Mouse (Mus musculus) small intestine, adult 2 months (tissue): ENCODE measurements around the gene Mrln. TPM values are rescaled to one million over a fixed set of nuclear protein-coding genes. Genes with fewer than 3 reads are reported as not detected.

Source experiments
- H3K27ac ChIP-seq: fragments of 200-500 bp; 2 replicates; pipeline ENCODE4 v1.5.1; 2012; ENCODE audit warnings: low read depth, low read length, control low read depth, inconsistent platforms; ENCODE audit not compliant: insufficient read depth
- H3K27me3 ChIP-seq: fragments of 200-500 bp; 2 replicates; pipeline ENCODE4 v1.6.1; 2012; ENCODE audit warnings: mild to moderate bottlenecking, moderate library complexity, low read length, inconsistent platforms; ENCODE audit not compliant: control insufficient read depth, insufficient read depth
- H3K36me3 ChIP-seq: fragments of 200-500 bp; 2 replicates; pipeline ENCODE4 v1.6.1; 2012; ENCODE audit warnings: mild to moderate bottlenecking, low read length, control low read depth, inconsistent platforms; ENCODE audit not compliant: control insufficient read depth, insufficient read depth
- H3K4me1 ChIP-seq: fragments of 200-500 bp; 2 replicates; pipeline ENCODE4 v1.6.1; 2012; ENCODE audit warnings: low read length, inconsistent platforms, mixed read lengths; ENCODE audit not compliant: control insufficient read depth, insufficient read depth, insufficient read length
- H3K4me3 ChIP-seq: fragments of 200-500 bp; 2 replicates; pipeline ENCODE4 v1.5.1; 2012; ENCODE audit warnings: low read depth, mild to moderate bottlenecking, control low read depth, inconsistent platforms, low read length, moderate library complexity
- CTCF ChIP-seq: fragments of 200-500 bp; IDR thresholded peaks from 2 replicates; pipeline ENCODE4 v1.5.1; 2012; ENCODE audit warnings: low read depth, mild to moderate bottlenecking, control low read depth, inconsistent platforms, low read length, moderate library complexity, mixed read lengths; ENCODE audit not compliant: insufficient replicate concordance, insufficient read length; ENCODE audit errors: extremely low read depth
- POLR2A ChIP-seq: fragments of 200-500 bp; IDR thresholded peaks from 2 replicates; pipeline ENCODE4 v1.6.1; 2012; ENCODE audit warnings: low read depth, mild to moderate bottlenecking, control low read depth, inconsistent platforms, low read length, moderate library complexity
- WGBS: fragments of 180-500 bp; shearing (Covaris S2); methylation state at CpG from one replicate; pipeline ENCODE4 v1.1.7; 2018; 5-methylcytosine and 5-hydroxymethylcytosine counted together
- polyA plus RNA-seq: library from polyadenylated mRNA; depleted of rRNA; stranded (reverse); fragments of >200 nt; gene quantifications from 2 replicates; pipeline ENCODE4 v1.2.3, GENCODE M21; 2012

Mrln gene
- polyA plus RNA-seq, 1 experiment: not detected

DNA sequence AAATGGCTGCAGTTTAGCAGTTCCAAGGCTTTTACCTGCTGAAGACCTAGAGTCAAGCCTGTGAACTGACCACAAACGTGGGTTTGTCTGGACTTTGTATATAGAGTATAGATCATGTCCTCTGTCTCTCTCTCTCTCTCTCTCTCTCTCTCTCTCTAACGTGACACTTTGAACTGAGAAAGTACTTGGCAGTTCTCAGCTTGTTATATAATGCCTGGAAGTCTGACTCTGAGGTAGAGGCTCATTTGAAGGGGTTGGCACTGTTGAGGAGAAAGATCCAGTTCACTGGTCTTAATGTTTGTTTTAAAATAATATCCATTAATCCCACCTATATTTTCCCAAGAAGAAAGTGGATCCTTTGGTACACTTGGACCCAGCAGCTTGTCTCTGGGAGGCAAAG lies 33.5 kb downstream of the Mrln start:
- Histone ChIP-seq H3K27ac (no peak overlapping the region), H3K27me3 (no peaks in the 10 kb centered on the region), H3K4me3 (no peak overlapping the region), H3K4me1 (no peaks in the 10 kb centered on the region), H3K36me3 (no peaks in the 10 kb centered on the region)
- TF ChIP-seq CTCF (no peak), POLR2A (no peak)
- 47% methylated on average over 2 of the region's 2 CpGs for WGBS

DNA sequence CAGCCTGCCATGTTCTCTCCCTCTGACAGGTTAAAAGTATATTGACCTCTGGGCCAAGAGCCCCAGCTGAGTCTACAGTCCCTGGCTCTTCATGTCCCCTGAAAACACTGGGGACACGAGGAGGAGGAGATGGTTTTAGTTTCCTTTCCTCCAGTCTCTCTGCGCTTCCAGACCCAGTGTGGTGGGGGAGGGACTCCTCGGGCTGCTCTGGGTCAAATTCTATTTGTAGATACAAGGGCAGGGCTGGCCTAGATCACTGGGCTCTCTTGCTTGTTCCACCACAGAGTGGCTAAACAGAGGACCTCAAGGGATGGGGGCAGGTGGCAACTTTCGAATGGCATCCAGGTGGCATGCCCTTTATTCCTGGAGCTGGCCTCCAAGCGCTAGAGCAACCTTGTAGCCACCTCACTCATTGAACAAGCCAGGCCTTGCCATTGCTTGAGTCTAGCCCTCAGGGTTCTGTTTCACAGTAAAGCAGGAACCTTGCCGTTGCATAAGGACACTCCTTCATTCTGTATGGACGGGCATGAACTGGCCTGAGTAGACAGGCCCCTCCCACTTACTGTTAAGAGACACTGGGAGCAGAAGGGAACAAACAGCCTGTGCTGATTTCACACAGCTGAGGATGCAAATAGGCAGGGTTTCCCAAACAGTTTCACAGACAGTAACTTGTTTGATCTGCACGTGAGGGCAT lies 38.4 kb downstream of the Mrln start:
- H3K27me3 ChIP-seq: peaks cover 17% of the 10 kb centered on the region
- TF ChIP-seq POLR2A (no peak), CTCF (no peak)
- H3K36me3 ChIP-seq: no peaks in the 10 kb centered on the region
- no peak overlapping the region for H3K4me3 ChIP-seq
- H3K27ac ChIP-seq: no peak overlapping the region
- WGBS: 44% methylated on average over 8 of the region's 8 CpGs
- H3K4me1 ChIP-seq: no peaks in the 10 kb centered on the region

DNA sequence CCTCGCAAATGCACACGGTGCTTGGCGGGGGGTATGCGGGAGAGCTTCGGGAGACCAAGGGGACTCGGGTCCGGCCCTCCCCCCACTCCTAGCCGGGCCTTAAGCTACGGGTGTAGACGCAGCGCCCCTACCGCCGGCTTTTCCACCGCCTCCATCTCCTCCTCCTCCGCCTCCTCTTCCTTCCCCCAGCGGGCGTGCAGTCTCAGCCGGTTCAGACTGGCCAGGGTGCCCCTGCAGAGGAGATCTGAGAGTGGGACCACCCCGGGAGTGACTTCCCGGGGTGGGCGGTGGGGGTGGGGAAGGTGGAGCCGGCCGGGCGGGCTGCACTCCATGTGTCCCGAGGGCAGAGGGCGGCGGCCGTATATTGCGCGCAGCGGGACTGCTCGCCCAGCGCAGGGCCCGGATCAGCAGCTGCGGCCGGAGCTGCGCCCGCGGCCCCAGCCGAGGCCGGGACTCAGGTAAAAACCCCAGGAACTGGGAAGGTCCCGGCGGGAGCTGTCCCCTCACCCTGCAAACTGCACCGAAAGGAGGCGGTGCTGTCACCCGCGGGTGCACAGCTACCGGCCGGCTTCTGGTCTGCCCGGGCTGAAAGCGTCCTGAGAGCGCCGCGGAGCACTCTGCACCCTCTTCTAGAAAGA lies 40.6 kb downstream of the Mrln start, which contains the start of gene Slc16a9:
Gene Slc16a9 (plus strand): TSS at position 180 of the 638 bp plus-strand sequence.
- TF ChIP-seq CTCF: no peak
- no peak for TF ChIP-seq POLR2A
- Histone ChIP-seq H3K27me3 (peaks cover 17% of the 10 kb centered on the region), H3K4me1 (no peaks in the 10 kb centered on the region), H3K27ac (no peak within 1 kb of the TSS), H3K36me3 (no peaks in the 10 kb centered on the region), H3K4me3 (peak within 1 kb of the TSS; percentile 72)
- WGBS: 1% methylated on average over 54 of the region's 54 CpGs

DNA sequence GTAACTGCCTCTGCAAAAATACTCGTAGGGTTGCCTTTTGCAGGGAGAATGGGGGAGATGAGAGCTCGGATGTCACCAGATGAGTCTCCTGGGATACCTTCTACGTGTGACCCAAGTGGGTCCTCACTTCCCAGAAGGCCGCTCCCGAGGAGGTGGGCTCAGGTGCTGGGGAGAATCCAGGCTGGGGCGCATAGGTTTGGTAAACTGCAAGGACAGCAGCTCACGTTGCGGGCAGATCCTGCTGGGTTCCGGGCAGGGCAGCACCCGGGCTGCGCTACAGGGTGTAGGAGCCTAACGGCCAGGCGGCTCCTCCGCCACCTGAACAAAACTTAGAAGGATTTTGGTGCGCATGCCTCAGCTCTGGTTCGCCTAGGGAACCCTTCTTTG lies 41.1 kb downstream of the Mrln start:
- Histone ChIP-seq H3K36me3 (no peaks in the 10 kb centered on the region), H3K4me1 (no peaks in the 10 kb centered on the region), H3K27me3 (peaks cover 17% of the 10 kb centered on the region), H3K27ac (no peak overlapping the region), H3K4me3 (peak overlapping the region; percentile 72)
- TF ChIP-seq CTCF: no peak
- no peak for TF ChIP-seq POLR2A
- WGBS: 3% methylated on average over 16 of the region's 16 CpGs

DNA sequence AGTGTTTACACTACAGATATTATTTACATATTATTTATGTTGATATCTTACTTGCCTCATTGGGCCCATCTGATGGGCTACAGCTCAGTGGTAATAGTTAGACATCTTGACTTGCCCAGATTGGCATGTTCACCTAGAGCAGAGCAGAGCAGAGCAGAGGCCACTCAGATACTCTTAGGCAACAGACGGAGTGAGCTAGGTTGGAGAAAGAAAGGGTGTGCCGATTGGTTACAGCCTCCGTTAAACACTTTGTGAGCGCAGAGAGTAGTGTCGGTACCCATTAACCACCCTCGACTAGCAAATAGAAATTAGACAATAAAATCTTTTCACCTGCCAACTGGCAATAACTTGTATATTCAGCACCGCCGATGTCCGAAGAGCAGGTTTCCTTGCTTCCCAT lies 41.6 kb downstream of the Mrln start:
- no peak overlapping the region for H3K4me3 ChIP-seq
- TF ChIP-seq POLR2A: no peak

DNA sequence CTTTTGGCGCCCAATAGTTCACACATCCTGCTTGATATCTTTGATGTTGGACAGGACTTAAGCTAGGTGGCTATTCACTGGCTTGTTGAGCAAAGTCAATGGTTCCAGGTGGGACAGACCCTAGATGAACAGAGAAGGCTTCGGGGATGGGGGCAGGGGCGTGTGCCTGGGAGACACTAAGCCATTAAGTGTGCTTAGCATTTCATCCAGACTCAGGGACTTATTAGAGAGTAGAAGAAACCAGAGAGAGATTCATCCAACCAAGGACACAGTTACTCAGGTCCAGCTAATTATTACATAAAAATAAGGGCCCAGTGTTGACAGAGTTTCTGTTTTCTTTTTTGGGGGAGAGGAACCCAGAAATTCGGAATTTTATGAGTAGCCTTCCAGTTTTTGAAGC lies 45.9 kb downstream of the Mrln start:
- Histone ChIP-seq H3K27me3 (peaks cover under 1% of the 10 kb centered on the region; the same call in 1 of the 2 replicates), H3K27ac (no peak overlapping the region), H3K4me3 (no peak overlapping the region), H3K4me1 (no peaks in the 10 kb centered on the region), H3K36me3 (no peaks in the 10 kb centered on the region)
- TF ChIP-seq POLR2A (no peak), CTCF (no peak)
- 75% methylated on average over 4 of the region's 4 CpGs for WGBS

More for the DNA sequence above, 41.6 kb downstream of the Mrln start:
- Histone ChIP-seq H3K27me3 (peaks cover 17% of the 10 kb centered on the region), H3K36me3 (no peaks in the 10 kb centered on the region), H3K27ac (no peak overlapping the region), H3K4me1 (no peaks in the 10 kb centered on the region)
- WGBS: 28% methylated on average over 9 of the region's 9 CpGs

DNA sequence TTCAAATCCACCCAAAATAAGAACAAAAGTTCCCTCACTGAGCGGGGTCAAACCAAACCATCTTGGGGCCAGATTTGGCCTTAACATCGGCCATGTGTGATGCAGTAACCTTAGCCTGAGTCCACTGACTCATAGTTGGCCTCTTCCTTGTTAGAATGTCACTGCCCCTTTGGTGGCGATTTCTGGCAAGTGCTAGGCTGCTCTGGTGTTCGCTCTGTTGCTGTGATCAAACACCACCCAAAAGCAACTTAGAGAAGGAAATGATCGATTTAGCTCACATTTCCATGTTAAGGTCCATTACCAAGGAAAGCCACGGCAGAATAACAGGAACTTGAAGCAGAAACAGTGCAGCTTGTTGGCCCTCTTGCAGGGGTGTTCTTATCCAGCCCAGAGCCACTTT lies 46.3 kb downstream of the Mrln start:
- no peak overlapping the region for H3K4me3 ChIP-seq
- H3K27me3 ChIP-seq: no peaks in the 10 kb centered on the region; the same call in 1 of the 2 replicates
- WGBS: 79% methylated on average over 6 of the region's 6 CpGs
- H3K4me1 ChIP-seq: no peaks in the 10 kb centered on the region
- TF ChIP-seq CTCF (no peak), POLR2A (no peak)
- no peaks in the 10 kb centered on the region for H3K36me3 ChIP-seq
- H3K27ac ChIP-seq: no peak overlapping the region; the same call in 1 of the 2 replicates
